Mouse (Mus musculus) E14TG2a.4 (cell line): ENCODE measurements around the gene Herc2.

Source experiments
- H3K27me3 ChIP-seq: 2 replicates; pipeline ENCODE4 v1.6.1; 2014; ENCODE audit warnings: low read length, control low read depth; ENCODE audit not compliant: insufficient read depth
- H3K36me3 ChIP-seq: 2 replicates; pipeline ENCODE4 v1.6.1; 2014; ENCODE audit warnings: low read length, control low read depth; ENCODE audit not compliant: insufficient read depth
- H3K4me1 ChIP-seq: replicated peaks from 2 replicates; pipeline ENCODE4 v1.6.1; 2014; ENCODE audit warnings: low read depth, low read length, control low read depth
- H3K4me3 ChIP-seq: replicated peaks from 2 replicates; pipeline ENCODE4 v1.5.1; 2014; ENCODE audit warnings: mild to moderate bottlenecking, low read length
- H3K9me3 ChIP-seq: 2 replicates; pipeline ENCODE4 v1.6.1; 2014; ENCODE audit warnings: low read length, control low read depth
- CTCF ChIP-seq: conservative IDR thresholded peaks from 2 replicates; pipeline ENCODE4 v1.5.1; 2014; ENCODE audit warnings: low read length
- NANOG ChIP-seq: IDR thresholded peaks from 2 replicates; pipeline ENCODE4 v1.6.1; 2014; ENCODE audit warnings: borderline replicate concordance, low read length, mixed read lengths
- POU5F1 ChIP-seq: IDR thresholded peaks from 2 replicates; pipeline ENCODE4 v1.6.1; 2014; ENCODE audit warnings: low read length, borderline replicate concordance

Herc2 gene

GRCm38 (mm10) chr7:56138706-56139105 is 88.7 kb downstream of the Herc2 start:
- no peak for TF ChIP-seq CTCF
- TF ChIP-seq POU5F1 = no peak
- TF ChIP-seq NANOG = no peak
- Histone ChIP-seq H3K36me3 (peaks cover 40% of the 10 kb centered on the region), H3K9me3 (no peaks in the 10 kb centered on the region), H3K4me1 (no peaks in the 10 kb centered on the region), H3K27me3 (no peaks in the 10 kb centered on the region), H3K4me3 (no peak overlapping the region)

GRCm38 (mm10) chr7:56146424-56146823 is 96.4 kb downstream of the Herc2 start:
- TF ChIP-seq CTCF = no peak
- H3K36me3 ChIP-seq = peaks cover 56% of the 10 kb centered on the region
- H3K9me3 ChIP-seq = no peaks in the 10 kb centered on the region
- no peak overlapping the region for H3K4me3 ChIP-seq
- H3K4me1 ChIP-seq = 0 out of 2 replicates have a peak, but pooled peaks cover 3% of the 10 kb centered on the region
- no peaks in the 10 kb centered on the region for H3K27me3 ChIP-seq

GRCm38 (mm10) chr7:56148925-56149324 is 98.9 kb downstream of the Herc2 start:
- TF ChIP-seq NANOG (no peak), POU5F1 (no peak), CTCF (no peak)
- Histone ChIP-seq H3K9me3 (no peaks in the 10 kb centered on the region), H3K4me3 (no peak overlapping the region), H3K36me3 (peaks cover 76% of the 10 kb centered on the region), H3K4me1 (0 out of 2 replicates have a peak, but pooled peaks cover 3% of the 10 kb centered on the region), H3K27me3 (no peaks in the 10 kb centered on the region)

GRCm38 (mm10) chr7:56151885-56152676 is 102.1 kb downstream of the Herc2 start:
- Histone ChIP-seq H3K9me3 (no peaks in the 10 kb centered on the region), H3K36me3 (peaks cover 83% of the 10 kb centered on the region), H3K4me1 (no peaks in the 10 kb centered on the region), H3K27me3 (no peaks in the 10 kb centered on the region), H3K4me3 (no peak overlapping the region)
- TF ChIP-seq NANOG (no peak), POU5F1 (no peak), CTCF (no peak)

GRCm38 (mm10) chr7:56153161-56153560 is 103.2 kb downstream of the Herc2 start:
- peaks cover 83% of the 10 kb centered on the region for H3K36me3 ChIP-seq
- no peaks in the 10 kb centered on the region for H3K4me1 ChIP-seq
- H3K4me3 ChIP-seq = no peak overlapping the region
- H3K27me3 ChIP-seq = no peaks in the 10 kb centered on the region
- no peaks in the 10 kb centered on the region for H3K9me3 ChIP-seq
- TF ChIP-seq NANOG = no peak
- no peak for TF ChIP-seq CTCF
- TF ChIP-seq POU5F1 = no peak

GRCm38 (mm10) chr7:56153625-56154024 is 103.6 kb downstream of the Herc2 start:
- Histone ChIP-seq H3K27me3 (no peaks in the 10 kb centered on the region), H3K4me3 (no peak overlapping the region)
- no peak for TF ChIP-seq CTCF
- TF ChIP-seq POU5F1 = no peak

GRCm38 (mm10) chr7:56163316-56163715 is 113.3 kb downstream of the Herc2 start:
- TF ChIP-seq NANOG (no peak), CTCF (no peak), POU5F1 (no peak)
- H3K36me3 ChIP-seq = peaks cover 39% of the 10 kb centered on the region
- no peaks in the 10 kb centered on the region for H3K9me3 ChIP-seq

More at GRCm38 (mm10) chr7:56153625-56154024, 103.6 kb downstream of the Herc2 start:
- Histone ChIP-seq H3K36me3 (peaks cover 83% of the 10 kb centered on the region), H3K9me3 (no peaks in the 10 kb centered on the region), H3K4me1 (no peaks in the 10 kb centered on the region)

GRCm38 (mm10) chr7:56168713-56169112 is 118.7 kb downstream of the Herc2 start:
- Histone ChIP-seq H3K4me1 (no peaks in the 10 kb centered on the region), H3K27me3 (no peaks in the 10 kb centered on the region), H3K9me3 (no peaks in the 10 kb centered on the region), H3K4me3 (no peak overlapping the region), H3K36me3 (peaks cover 34% of the 10 kb centered on the region)
- TF ChIP-seq CTCF = no peak
- TF ChIP-seq POU5F1 = no peak
- no peak for TF ChIP-seq NANOG

More at GRCm38 (mm10) chr7:56163316-56163715, 113.3 kb downstream of the Herc2 start:
- no peaks in the 10 kb centered on the region for H3K27me3 ChIP-seq
- no peak overlapping the region for H3K4me3 ChIP-seq
- H3K4me1 ChIP-seq = no peaks in the 10 kb centered on the region

- H3K9me3 ChIP-seq = no peaks in the 10 kb centered on the region
- H3K27me3 ChIP-seq = no peaks in the 10 kb centered on the region
- peaks cover 21% of the 10 kb centered on the region for H3K36me3 ChIP-seq
- TF ChIP-seq POU5F1 (no peak), NANOG (no peak), CTCF (no peak)
- H3K4me1 ChIP-seq = no peaks in the 10 kb centered on the region
- no peak overlapping the region for H3K4me3 ChIP-seq
Measured at GRCm38 (mm10) chr7:56177371-56177770, 127.4 kb downstream of the Herc2 start.
